Mouse (Mus musculus) brain, embryonic 14.5 days (tissue): ENCODE results near the gene Megf11.

ENCODE experiments used
- CTCF ChIP-seq: fragments of 200-500 bp; IDR thresholded peaks from 2 replicates; pipeline ENCODE4 v1.5.1; 2012; ENCODE audit warnings: inconsistent platforms, mild to moderate bottlenecking, moderate library complexity, borderline replicate concordance; ENCODE audit not compliant: insufficient read depth, insufficient read length; ENCODE audit errors: extremely low read depth
- POLR2A ChIP-seq: fragments of 200-500 bp; IDR thresholded peaks from 2 replicates; pipeline ENCODE4 v1.6.1; 2012; ENCODE audit warnings: mild to moderate bottlenecking, inconsistent platforms, borderline replicate concordance; ENCODE audit not compliant: poor library complexity, insufficient read depth, insufficient read length, severe bottlenecking; ENCODE audit errors: extremely low read depth

GRCm38 (mm10) chr9:64565915-64566314 lies 180.5 kb downstream of the Megf11 start:
- TF ChIP-seq CTCF, result no peak
- TF ChIP-seq POLR2A, result no peak
